Mouse (Mus musculus): ENCODE data around the gene Rhot1. TPM values are rescaled to one million over a fixed set of nuclear protein-coding genes. Genes with fewer than 3 reads are reported as not detected.
A peak's percentile ranks its signal among the peaks of the same experiment; 100 is the strongest.

Rhot1 gene
- polyA plus RNA-seq, 1 experiment from 2014 or later = 56.0 TPM

DNA sequence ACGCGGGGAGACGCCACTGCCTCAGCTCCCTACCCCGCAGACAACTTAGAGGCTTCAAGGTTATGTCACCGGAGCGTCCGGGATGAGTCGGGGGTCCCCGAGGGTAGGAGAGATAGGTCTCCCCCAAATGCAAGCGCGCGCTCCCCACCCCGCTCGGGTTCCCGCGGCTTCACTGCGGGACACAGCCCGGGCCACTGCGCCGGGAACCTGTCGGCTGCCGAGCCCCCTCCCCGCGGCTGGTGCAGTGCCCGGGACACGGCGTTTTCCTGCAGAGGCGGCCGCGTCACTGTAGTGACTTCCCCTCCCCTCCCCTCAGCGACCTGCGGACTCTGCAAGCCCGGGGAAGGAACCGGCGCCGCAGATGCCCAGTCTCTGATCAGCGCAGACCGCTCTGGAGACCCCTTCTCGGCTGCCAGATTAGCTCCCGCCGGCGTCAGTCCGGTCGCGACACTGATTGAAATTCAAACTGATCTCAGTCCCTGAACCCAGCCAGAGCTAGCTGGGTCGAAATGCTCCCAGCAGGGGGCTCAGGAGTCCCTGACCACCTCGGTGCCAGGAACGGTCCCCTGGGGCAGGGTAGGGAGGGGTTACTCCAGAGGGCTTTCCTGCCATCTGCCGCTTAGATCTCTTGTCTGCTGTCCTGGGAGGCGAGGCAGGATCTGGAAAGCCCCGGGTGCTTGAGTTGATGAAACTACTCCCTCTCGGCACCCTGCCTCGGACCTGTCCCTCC lies 92.7 kb downstream of the Rhot1 start:
- Histone ChIP-seq H3K27ac (peak overlapping the region; percentile 90), H3K4me1 (replicated peaks) (peaks cover 52% of the 10 kb centered on the region), H3K36me3 (peaks cover 25% of the 10 kb centered on the region), H3K9me3 (peaks cover 4% of the 10 kb centered on the region; the same call in 1 of the 2 replicates), H3K27me3 (ENCODE audit: insufficient read depth, poor library complexity, severe bottlenecking) (peaks cover 64% of the 10 kb centered on the region), H3K4me3 (peak overlapping the region; percentile 79)
- WGBS = under 1% methylated on average over 52 of the region's 53 CpGs
- DNase-seq (ENCODE audit: low spot score) = peak; percentile 80

DNA sequence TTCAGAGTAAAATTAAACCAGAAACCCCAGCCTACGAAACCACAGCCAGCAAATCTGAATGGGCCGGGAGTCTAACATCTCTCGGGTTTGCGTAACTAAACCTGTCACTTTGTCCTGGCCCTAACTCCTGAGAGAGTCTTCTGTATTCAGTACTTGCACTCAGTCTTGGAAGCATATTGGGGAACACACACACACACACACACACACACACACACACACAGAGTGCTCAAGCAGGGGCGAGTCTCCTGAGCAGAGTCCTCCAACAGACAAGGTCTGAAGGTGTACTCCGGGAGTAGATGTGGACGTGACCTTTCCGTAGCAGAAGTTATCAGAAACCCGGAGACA lies 93.2 kb downstream of the Rhot1 start:
- peak overlapping the region; percentile 90 for H3K27ac ChIP-seq
- DNase-seq (ENCODE audit: low spot score) = no peak
- 3% methylated on average over 9 of the region's 9 CpGs for WGBS
- H3K4me1 ChIP-seq (replicated peaks) = peaks cover 55% of the 10 kb centered on the region
- peaks cover 25% of the 10 kb centered on the region for H3K36me3 ChIP-seq
- H3K27me3 ChIP-seq (ENCODE audit: insufficient read depth, poor library complexity, severe bottlenecking) = peaks cover 59% of the 10 kb centered on the region
- H3K9me3 ChIP-seq = peaks cover 4% of the 10 kb centered on the region; the same call in 1 of the 2 replicates
- peak overlapping the region; percentile 79 for H3K4me3 ChIP-seq

DNA sequence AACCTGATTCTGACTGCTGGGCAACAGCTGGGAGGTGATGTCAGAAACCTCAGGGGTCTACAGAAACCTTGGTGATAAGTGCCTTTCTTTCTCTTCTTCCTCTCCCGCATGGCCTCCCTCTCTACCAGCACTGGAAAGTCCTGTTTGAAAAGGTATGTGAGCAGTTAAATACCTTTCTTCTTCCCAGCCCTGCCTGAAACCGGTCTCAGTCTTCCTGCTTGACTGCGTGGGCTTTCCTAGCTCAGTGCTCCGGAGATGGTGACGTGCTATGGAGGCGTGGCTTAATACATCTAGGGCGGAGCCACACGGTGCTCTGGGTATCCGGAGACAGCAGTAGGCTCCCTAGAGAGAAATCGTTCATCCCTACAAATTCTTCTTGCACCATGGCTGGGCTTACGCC lies 93.7 kb downstream of the Rhot1 start:
- H3K36me3 ChIP-seq = peaks cover 25% of the 10 kb centered on the region
- H3K4me3 ChIP-seq = peak overlapping the region; percentile 79
- H3K9me3 ChIP-seq = peaks cover 4% of the 10 kb centered on the region; the same call in 1 of the 2 replicates
- 2% methylated on average over 11 of the region's 11 CpGs for WGBS
- H3K27me3 ChIP-seq (ENCODE audit: insufficient read depth, poor library complexity, severe bottlenecking) = peaks cover 54% of the 10 kb centered on the region
- H3K4me1 ChIP-seq (replicated peaks) = peaks cover 56% of the 10 kb centered on the region
- peak; percentile 66 for DNase-seq (ENCODE audit: low spot score)
- peak overlapping the region; percentile 90 for H3K27ac ChIP-seq

- peaks cover 47% of the 10 kb centered on the region for H3K27me3 ChIP-seq (ENCODE audit: insufficient read depth, poor library complexity, severe bottlenecking)
- 81% methylated on average over 3 of the region's 3 CpGs for WGBS
- no peak overlapping the region for H3K4me3 ChIP-seq
- peaks cover 25% of the 10 kb centered on the region for H3K36me3 ChIP-seq
- no peak for DNase-seq (ENCODE audit: low spot score)
- no peak overlapping the region for H3K27ac ChIP-seq
- H3K4me1 ChIP-seq (replicated peaks) = peaks cover 58% of the 10 kb centered on the region
- peaks cover 4% of the 10 kb centered on the region; the same call in 1 of the 2 replicates for H3K9me3 ChIP-seq
Observed at GRCm38 (mm10) chr11:80303746-80304145, 94.9 kb downstream of the Rhot1 start.

- Histone ChIP-seq H3K36me3 (peaks cover 25% of the 10 kb centered on the region), H3K9me3 (peaks cover 4% of the 10 kb centered on the region; the same call in 1 of the 2 replicates), H3K4me1 (replicated peaks) (peaks cover 53% of the 10 kb centered on the region), H3K27me3 (ENCODE audit: insufficient read depth, poor library complexity, severe bottlenecking) (peaks cover 36% of the 10 kb centered on the region), H3K27ac (no peak overlapping the region), H3K4me3 (no peak overlapping the region)
- DNase-seq (ENCODE audit: low spot score) = no peak
- 83% methylated on average over 10 of the region's 10 CpGs for WGBS
Observed at GRCm38 (mm10) chr11:80304846-80305245, 96.0 kb downstream of the Rhot1 start.

- H3K4me3 ChIP-seq = no peak overlapping the region
- H3K4me1 ChIP-seq (replicated peaks) = peaks cover 53% of the 10 kb centered on the region
- peaks cover 25% of the 10 kb centered on the region for H3K36me3 ChIP-seq
- no peak overlapping the region for H3K27ac ChIP-seq
- H3K27me3 ChIP-seq (ENCODE audit: insufficient read depth, poor library complexity, severe bottlenecking) = peaks cover under 1% of the 10 kb centered on the region; the same call in 1 of the 2 replicates
- no peak for DNase-seq (ENCODE audit: low spot score)
- H3K9me3 ChIP-seq = peaks cover 4% of the 10 kb centered on the region; the same call in 1 of the 2 replicates
- WGBS = 63% methylated on average over 6 of the region's 6 CpGs
Observed at GRCm38 (mm10) chr11:80308537-80308936, 99.7 kb downstream of the Rhot1 start.

DNA sequence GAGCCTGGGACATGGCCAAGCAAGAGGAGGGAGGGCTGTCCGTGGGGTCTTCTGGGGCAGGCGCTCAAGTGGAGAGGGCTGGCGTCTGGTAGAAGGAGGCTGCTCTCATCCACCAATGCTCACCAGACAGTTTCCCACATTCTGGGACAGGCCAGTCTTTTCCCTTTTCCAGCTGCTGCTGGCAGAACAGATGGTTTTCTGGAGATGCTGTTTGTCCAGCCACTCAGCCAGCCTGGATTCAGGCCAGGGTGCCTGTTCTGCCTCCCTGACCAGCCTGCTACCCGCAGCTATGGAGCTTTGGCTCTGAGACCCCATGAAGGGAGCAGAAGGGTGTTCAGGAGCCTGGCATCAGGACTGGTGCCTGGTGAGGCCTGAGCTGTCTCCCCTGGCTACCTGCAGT lies 102.5 kb downstream of the Rhot1 start:
- WGBS = 62% methylated on average over 4 of the region's 4 CpGs
- no peak for DNase-seq (ENCODE audit: low spot score)
- Histone ChIP-seq H3K27me3 (ENCODE audit: insufficient read depth, poor library complexity, severe bottlenecking) (no peaks in the 10 kb centered on the region), H3K9me3 (no peaks in the 10 kb centered on the region), H3K4me1 (replicated peaks) (peaks cover 76% of the 10 kb centered on the region), H3K36me3 (no peaks in the 10 kb centered on the region), H3K4me3 (no peak overlapping the region), H3K27ac (peak overlapping the region; percentile 79)

- peak; percentile 55 for DNase-seq (ENCODE audit: low spot score)
- peak overlapping the region; percentile 90 for H3K27ac ChIP-seq
- H3K27me3 ChIP-seq (ENCODE audit: insufficient read depth, poor library complexity, severe bottlenecking) = no peaks in the 10 kb centered on the region
- no peaks in the 10 kb centered on the region for H3K9me3 ChIP-seq
- H3K36me3 ChIP-seq = no peaks in the 10 kb centered on the region
- H3K4me1 ChIP-seq (replicated peaks) = peaks cover 79% of the 10 kb centered on the region
- 30% methylated on average over 2 of the region's 2 CpGs for WGBS
- no peak overlapping the region for H3K4me3 ChIP-seq
Observed at GRCm38 (mm10) chr11:80312049-80312448, 103.2 kb downstream of the Rhot1 start.

- 4% methylated on average over 6 of the region's 6 CpGs for WGBS
Observed at GRCm38 (mm10) chr11:80312565-80312964, 103.7 kb downstream of the Rhot1 start.

GRCm38 (mm10) chr11:80313462-80313861 lies 104.6 kb downstream of the Rhot1 start:
- H3K4me1 ChIP-seq (replicated peaks) = peaks cover 84% of the 10 kb centered on the region
- no peak overlapping the region for H3K4me3 ChIP-seq
- no peak for DNase-seq (ENCODE audit: low spot score)

More at GRCm38 (mm10) chr11:80312565-80312964, 103.7 kb downstream of the Rhot1 start:
- Histone ChIP-seq H3K27ac (peak overlapping the region; percentile 90), H3K4me3 (0 out of 2 replicates have a peak overlapping the region, but pooled peaks have one; percentile 6), H3K27me3 (ENCODE audit: insufficient read depth, poor library complexity, severe bottlenecking) (no peaks in the 10 kb centered on the region), H3K36me3 (no peaks in the 10 kb centered on the region), H3K9me3 (no peaks in the 10 kb centered on the region), H3K4me1 (replicated peaks) (peaks cover 79% of the 10 kb centered on the region)
- no peak for DNase-seq (ENCODE audit: low spot score)

GRCm38 (mm10) chr11:80313944-80314343 lies 105.1 kb downstream of the Rhot1 start:
- no peak for DNase-seq (ENCODE audit: low spot score)
- Histone ChIP-seq H3K36me3 (no peaks in the 10 kb centered on the region), H3K4me1 (replicated peaks) (peaks cover 86% of the 10 kb centered on the region), H3K4me3 (no peak overlapping the region), H3K9me3 (no peaks in the 10 kb centered on the region), H3K27ac (peak overlapping the region; percentile 90), H3K27me3 (ENCODE audit: insufficient read depth, poor library complexity, severe bottlenecking) (no peaks in the 10 kb centered on the region)
- WGBS = 73% methylated on average over 4 of the region's 4 CpGs

More at GRCm38 (mm10) chr11:80313462-80313861, 104.6 kb downstream of the Rhot1 start:
- Histone ChIP-seq H3K27ac (peak overlapping the region; percentile 90), H3K9me3 (no peaks in the 10 kb centered on the region), H3K36me3 (no peaks in the 10 kb centered on the region), H3K27me3 (ENCODE audit: insufficient read depth, poor library complexity, severe bottlenecking) (no peaks in the 10 kb centered on the region)
- WGBS = 69% methylated on average over 1 of the region's 1 CpGs

DNA sequence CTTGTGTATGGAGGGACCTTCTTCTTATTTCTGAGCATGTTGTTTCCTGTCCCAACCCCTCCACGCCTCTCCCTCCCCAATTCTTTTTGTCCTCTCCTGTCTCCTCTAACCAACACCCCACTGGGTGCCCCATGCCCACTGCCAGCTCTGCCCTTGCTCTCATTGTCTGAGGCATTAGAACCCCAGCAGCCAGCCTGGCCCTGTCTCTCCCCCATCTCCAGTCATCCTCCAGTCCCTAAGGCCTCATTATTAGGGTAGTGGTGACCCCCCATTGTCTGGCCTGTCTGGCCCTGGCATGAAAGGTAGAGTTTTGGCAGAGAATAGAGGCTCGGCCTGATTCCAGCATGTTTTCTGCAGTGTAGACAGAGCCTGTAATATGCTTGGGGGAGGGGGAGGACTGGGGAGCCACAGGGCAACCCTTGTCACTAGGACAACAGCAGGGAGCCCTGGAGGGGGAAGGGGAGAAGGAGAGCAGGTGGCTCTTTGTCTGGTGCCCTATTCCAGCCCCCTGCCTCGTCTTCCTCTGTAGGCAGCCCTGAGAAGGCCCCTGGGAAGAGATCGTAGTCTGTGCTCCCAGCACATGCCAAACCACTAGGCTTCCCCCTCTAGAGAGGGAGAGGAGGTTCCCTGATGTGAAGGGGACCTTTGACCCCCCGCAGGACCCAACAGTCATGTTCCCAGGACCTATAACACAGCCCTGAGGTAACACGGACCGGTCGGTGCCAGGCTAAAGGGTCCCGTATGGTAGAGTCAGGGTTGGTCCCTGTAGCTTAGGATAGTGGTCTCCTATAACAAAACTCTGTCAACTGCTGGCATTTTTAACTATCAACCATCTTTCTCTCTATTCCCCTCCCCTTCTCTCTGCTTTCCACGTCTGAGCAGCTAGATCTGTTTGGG lies 107.2 kb downstream of the Rhot1 start:
- DNase-seq (ENCODE audit: low spot score) = peak; percentile 55

More for the DNA sequence above, 107.2 kb downstream of the Rhot1 start:
- H3K4me3 ChIP-seq = no peak overlapping the region
- peaks cover 74% of the 10 kb centered on the region for H3K4me1 ChIP-seq (replicated peaks)
- no peaks in the 10 kb centered on the region for H3K27me3 ChIP-seq (ENCODE audit: insufficient read depth, poor library complexity, severe bottlenecking)
- peak overlapping the region; percentile 90 for H3K27ac ChIP-seq
- 36% methylated on average over 10 of the region's 10 CpGs for WGBS
- 0 out of 2 replicates have a peak, but pooled peaks cover 3% of the 10 kb centered on the region for H3K36me3 ChIP-seq
- H3K9me3 ChIP-seq = no peaks in the 10 kb centered on the region
